Mouse (Mus musculus): ENCODE data around the gene Ppp2r5e.

DNA sequence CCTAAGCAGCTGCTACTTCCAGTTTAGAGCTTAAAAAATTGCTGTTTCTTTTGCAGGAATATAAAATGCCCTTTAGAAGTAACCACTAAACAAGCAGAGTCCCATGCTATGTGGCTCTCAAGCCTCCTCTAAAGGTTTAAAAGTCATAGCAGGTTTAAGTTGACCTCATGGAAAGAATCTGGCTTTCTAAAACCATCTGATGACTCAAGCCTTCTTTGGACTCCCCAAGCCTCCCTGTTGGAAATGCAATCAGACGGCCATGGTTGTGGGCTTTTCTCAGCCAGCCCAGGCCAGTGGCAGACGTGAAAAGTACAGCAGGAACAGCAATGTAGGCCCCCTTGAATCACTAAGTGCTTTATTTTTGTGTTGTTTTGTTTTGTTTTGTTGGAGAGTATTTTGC is 51.4 kb downstream of the Ppp2r5e start:
- TF ChIP-seq POLR2A (IDR thresholded peaks at IDR 0.05; ENCODE audit: control insufficient read depth, extremely low read depth, insufficient read depth, low read length, poor library complexity) (no peak), CTCF (IDR thresholded peaks at IDR 0.05; ENCODE audit: borderline replicate concordance, control insufficient read depth, extremely low read depth, insufficient read depth, low read length, poor library complexity) (no peak)

All from thymus, adult 2 months (tissue).